Mouse (Mus musculus): ENCODE data around the gene Krt79.

Krt79 gene

GRCm38 (mm10) chr15:101929666-101930065 is 10.5 kb downstream of the Krt79 start:
- peak; percentile 54 for DNase-seq

GRCm38 (mm10) chr15:101929087-101929486 is 11.0 kb downstream of the Krt79 start:
- DNase-seq, result no peak

- DNase-seq, result peak; percentile 83
Measured at GRCm38 (mm10) chr15:101927340-101928080, 12.6 kb downstream of the Krt79 start.

GRCm38 (mm10) chr15:101925041-101925440 is 15.1 kb downstream of the Krt79 start:
- DNase-seq, result no peak

- DNase-seq, result no peak
Measured at GRCm38 (mm10) chr15:101924635-101925034, 15.5 kb downstream of the Krt79 start, which contains the start of gene Krt4. Gene Krt4 (minus strand): TSS chr15:101924735.

- no peak for DNase-seq
Measured at GRCm38 (mm10) chr15:101922296-101922695, 17.8 kb downstream of the Krt79 start.

- no peak for DNase-seq
Measured at GRCm38 (mm10) chr15:101916072-101916471, 24.1 kb downstream of the Krt79 start.

GRCm38 (mm10) chr15:101904849-101905248 is 35.3 kb downstream of the Krt79 start:
- no peak for DNase-seq

- DNase-seq, result peak; percentile 12
Measured at GRCm38 (mm10) chr15:101902171-101903149, 37.7 kb downstream of the Krt79 start.

GRCm38 (mm10) chr15:101895216-101895615 is 44.9 kb downstream of the Krt79 start:
- no peak for DNase-seq

GRCm38 (mm10) chr15:101892820-101893219 is 47.3 kb downstream of the Krt79 start, which contains the start of gene Krt76:
Gene Krt76 (minus strand): TSS chr15:101892920.
- no peak for DNase-seq

GRCm38 (mm10) chr15:101879776-101880175 is 60.3 kb downstream of the Krt79 start:
- no peak for DNase-seq
